Mouse (Mus musculus) c-Kit-positive CD71-positive TER-119-negative erythroid progenitor cells, embryonic 14.5 days (primary cell): ENCODE data around the gene Palld.
A peak's percentile ranks its signal among the peaks of the same experiment; 100 is the strongest.

Experiments used
- DNase-seq: peaks from one replicate; pipeline ENCODE4 v3.0.0-alpha.2; 2013; ENCODE audit warnings: low read depth

The Palld gene

GRCm38 (mm10) chr8:61628938-61629630 lies 273.4 kb downstream of the Palld start:
- DNase-seq, result no peak

- DNase-seq, result no peak
Observed at GRCm38 (mm10) chr8:61626246-61626952, 276.1 kb downstream of the Palld start.

- no peak for DNase-seq
Observed at GRCm38 (mm10) chr8:61625656-61626210, 276.8 kb downstream of the Palld start.

GRCm38 (mm10) chr8:61623485-61624417 lies 278.7 kb downstream of the Palld start:
- no peak for DNase-seq

GRCm38 (mm10) chr8:61621300-61621699 lies 281.2 kb downstream of the Palld start:
- DNase-seq, result no peak

- DNase-seq, result no peak
Observed at GRCm38 (mm10) chr8:61617651-61618050, 284.8 kb downstream of the Palld start.

- DNase-seq, result no peak
Observed at GRCm38 (mm10) chr8:61617049-61617448, 285.4 kb downstream of the Palld start.

GRCm38 (mm10) chr8:61615711-61616697 lies 286.5 kb downstream of the Palld start:
- peak; percentile 24 for DNase-seq

GRCm38 (mm10) chr8:61611741-61612140 lies 290.7 kb downstream of the Palld start:
- DNase-seq, result no peak

GRCm38 (mm10) chr8:61611077-61611476 lies 291.4 kb downstream of the Palld start:
- no peak for DNase-seq

- DNase-seq, result no peak
Observed at GRCm38 (mm10) chr8:61610546-61610945, 291.9 kb downstream of the Palld start.

GRCm38 (mm10) chr8:61607463-61607813 lies 295.1 kb downstream of the Palld start:
- no peak for DNase-seq

- no peak for DNase-seq
Observed at GRCm38 (mm10) chr8:61606795-61607462, 295.6 kb downstream of the Palld start.

- DNase-seq, result no peak
Observed at GRCm38 (mm10) chr8:61604871-61605270, 297.6 kb downstream of the Palld start.

- no peak for DNase-seq
Observed at GRCm38 (mm10) chr8:61596889-61597288, 305.6 kb downstream of the Palld start.

GRCm38 (mm10) chr8:61591446-61591845 lies 311.0 kb downstream of the Palld start:
- no peak for DNase-seq

GRCm38 (mm10) chr8:61590551-61591431 lies 311.7 kb downstream of the Palld start:
- DNase-seq, result peak; percentile 56

GRCm38 (mm10) chr8:61589972-61590391 lies 312.5 kb downstream of the Palld start:
- no peak for DNase-seq

GRCm38 (mm10) chr8:61588336-61588735 lies 314.2 kb downstream of the Palld start:
- no peak for DNase-seq
